Mouse (Mus musculus) urinary bladder, adult 2 months (tissue): ENCODE measurements around the gene Dao. TPM values are rescaled to one million over a fixed set of nuclear protein-coding genes. Genes with fewer than 3 reads are reported as not detected.

Experiments used
- DNase-seq: peaks from one replicate; pipeline ENCODE4 v3.0.0; 2022; ENCODE audit warnings: low spot score
- polyA plus RNA-seq: library from polyadenylated mRNA; depleted of rRNA; stranded (reverse); fragments of >200 nt; gene quantifications from 2 replicates; pipeline ENCODE4 v1.2.3, GENCODE M21; 2012

Dao gene
- polyA plus RNA-seq, 1 experiment, result not detected

DNA sequence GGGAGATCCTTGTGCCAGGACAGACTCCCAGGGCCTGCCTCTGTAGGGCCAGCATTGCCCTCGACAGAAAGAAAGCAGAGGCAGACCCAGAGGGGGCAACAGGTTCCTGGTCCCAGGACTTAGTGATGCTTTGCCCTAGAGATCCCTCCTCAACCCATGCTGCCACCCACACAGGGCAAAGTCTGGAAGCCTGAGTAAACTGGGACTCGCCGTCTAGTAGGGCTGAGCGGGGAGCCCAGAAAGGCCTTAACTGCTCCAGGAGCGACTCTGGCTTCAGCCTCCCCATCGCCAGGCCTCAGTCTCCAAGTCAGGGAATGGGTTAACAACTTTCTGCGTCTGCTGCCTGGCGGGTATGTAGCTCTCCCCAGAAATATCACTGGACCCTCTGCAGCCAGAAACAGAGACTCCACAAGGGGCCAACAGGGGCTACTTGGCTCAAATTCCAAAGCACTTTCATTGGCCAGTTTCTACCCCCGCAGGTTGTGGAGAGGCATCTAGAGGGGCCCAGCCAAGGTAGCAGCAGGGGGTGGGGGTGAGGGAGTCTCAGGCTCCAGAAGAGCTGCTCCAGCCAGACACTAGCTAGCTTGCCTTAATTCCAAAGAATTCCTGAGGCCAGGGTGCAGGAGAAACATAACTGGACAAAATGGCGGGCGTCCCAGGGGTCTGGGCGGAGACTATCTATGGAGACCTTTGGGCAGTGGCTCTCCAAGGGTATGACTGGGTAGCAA lies 23.9 kb downstream of the Dao start:
- DNase-seq, result no peak

DNA sequence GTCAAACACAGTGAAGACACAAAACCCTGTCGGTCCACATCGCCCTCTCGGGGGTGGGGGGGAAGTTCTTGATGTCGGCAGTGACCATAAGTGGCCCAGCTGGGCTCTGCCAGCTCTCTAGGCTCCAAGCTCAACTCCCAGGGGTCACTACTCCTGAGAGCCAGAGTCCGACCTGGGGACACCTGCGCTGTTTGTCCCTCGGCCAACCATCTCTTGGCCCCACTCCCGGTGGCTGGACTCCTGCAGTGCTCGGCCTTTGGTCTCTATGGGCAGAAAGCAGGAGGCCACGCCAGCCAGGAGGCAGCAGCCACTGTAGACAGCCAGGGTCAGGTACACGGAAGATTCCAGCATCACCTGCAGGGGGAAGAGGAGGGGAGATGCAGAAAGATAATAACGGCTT lies 24.6 kb downstream of the Dao start:
- no peak for DNase-seq

DNA sequence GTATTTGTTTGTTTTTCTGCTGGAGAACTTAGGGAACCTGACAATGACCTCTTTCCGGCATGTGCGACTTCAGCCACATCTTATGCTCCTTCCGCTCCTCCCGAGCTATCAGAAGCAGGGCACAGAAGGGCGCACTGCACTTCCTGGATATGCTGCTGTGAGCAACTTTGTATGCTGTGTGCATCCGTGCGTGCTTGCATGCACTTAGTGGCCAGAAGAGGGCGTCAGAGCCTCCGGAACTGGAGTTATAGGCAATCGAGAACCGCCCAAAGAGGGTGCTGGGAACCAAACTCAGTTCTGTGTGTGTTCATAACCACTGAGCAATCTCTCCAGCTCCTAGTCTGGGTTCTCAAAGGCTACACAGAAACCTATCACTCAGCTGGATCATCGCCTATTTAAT lies 27.1 kb downstream of the Dao start:
- no peak for DNase-seq

DNA sequence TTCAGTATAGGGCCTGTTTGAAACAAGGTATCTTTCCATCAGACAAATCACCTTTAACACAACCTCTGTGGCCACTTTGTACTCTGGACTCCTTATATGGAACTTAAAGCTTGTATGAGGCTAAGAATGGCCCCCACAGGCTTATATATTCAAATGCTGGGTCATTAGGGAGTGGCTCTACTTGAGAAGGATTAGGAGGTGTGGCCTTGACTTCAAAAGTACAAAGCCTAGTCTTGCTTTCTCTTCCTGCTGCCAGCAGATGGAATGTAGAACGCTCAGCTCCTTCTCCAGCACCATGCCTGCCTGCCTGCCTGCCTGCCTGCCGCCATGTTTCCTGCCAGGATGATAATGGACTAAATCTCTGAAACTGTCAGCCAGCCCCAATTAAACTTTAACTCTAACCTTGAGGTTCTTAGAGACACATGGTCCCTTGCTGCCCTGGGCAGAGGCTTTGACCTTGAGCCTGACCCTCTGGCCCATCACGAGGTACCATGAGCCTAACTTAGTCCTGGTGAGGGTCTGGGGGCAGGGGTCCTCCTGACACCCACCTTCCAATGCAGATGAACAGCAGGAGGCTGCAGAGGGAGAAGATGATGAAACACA lies 28.8 kb downstream of the Dao start:
- no peak for DNase-seq

DNA sequence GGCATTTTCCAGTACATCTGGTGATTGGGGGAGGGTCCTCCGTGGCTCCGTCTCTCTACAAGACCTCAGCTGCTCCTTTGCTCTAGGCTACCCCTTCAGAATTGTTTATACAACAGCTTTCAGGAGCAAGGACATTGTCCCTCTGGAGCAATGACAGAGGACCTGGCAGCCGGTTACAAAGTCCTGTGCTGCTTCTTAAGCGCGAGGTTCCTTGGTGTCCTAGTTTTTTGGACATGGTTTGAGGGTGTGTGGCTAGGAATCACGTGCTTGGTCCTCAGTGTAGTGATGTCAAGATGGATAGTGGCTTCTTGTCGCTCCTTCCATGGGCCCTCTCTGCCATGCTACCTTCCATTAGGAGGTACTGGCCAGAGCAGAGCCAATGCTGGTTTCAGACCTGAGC lies 30.9 kb downstream of the Dao start:
- no peak for DNase-seq

DNA sequence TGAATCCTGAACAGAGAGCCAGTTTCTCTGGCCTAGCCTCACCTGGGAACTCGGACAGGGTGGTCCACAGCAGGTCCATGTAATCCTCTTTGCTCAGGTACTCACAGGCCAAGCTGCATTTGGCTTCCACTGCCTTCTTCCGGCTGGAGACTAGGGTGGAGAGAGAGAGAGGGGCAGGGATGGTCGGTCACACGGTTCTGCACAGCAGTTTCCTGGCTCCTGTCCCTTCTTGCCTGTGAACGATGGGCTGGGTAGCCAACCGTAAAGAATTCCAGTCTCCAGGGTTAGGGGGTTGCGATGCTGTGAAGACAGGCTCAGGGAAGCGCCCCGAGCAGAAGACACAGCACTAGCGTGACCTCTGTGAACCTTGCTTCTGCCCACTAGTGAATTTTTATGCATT lies 31.6 kb downstream of the Dao start:
- DNase-seq, result no peak

DNA sequence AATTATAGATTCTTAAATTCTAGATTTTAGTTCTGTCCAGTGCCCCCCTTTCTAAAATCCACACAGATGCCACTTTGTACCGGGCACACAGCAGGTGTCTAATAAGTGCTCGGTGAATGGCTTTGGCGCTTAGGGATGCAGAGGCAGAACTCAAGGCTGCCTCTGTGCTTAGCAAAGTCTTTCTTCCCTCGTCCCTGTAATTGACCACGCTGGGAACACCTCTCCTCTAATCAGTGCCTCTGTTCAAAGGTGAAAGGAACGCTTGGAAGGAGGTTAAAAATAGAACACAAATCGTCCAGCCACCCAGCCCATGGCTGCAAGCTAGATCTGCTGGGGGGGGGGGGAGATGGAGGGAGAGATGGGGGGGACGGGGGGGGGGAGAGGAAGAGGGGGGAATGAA lies 37.0 kb downstream of the Dao start:
- DNase-seq, result no peak

DNA sequence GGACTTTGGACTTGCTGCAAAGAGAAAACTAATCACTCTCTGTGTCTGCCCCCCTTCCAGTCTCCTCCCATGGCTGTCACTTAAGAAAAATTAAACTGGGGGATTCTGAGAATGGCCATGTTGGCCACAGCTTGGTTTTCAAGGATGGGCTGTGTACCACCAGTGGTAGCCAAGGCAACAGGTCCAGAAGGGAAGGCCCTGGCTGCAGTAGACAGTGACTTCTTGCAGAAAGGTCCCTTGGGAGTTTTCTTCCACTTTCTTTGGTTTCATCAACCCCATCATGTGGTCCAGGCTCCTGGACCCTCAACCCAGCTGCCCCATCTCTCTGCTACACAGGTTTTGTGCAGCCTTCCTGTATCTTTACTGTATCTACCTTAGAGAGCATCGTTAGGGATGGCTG lies 37.4 kb downstream of the Dao start:
- DNase-seq, result no peak

DNA sequence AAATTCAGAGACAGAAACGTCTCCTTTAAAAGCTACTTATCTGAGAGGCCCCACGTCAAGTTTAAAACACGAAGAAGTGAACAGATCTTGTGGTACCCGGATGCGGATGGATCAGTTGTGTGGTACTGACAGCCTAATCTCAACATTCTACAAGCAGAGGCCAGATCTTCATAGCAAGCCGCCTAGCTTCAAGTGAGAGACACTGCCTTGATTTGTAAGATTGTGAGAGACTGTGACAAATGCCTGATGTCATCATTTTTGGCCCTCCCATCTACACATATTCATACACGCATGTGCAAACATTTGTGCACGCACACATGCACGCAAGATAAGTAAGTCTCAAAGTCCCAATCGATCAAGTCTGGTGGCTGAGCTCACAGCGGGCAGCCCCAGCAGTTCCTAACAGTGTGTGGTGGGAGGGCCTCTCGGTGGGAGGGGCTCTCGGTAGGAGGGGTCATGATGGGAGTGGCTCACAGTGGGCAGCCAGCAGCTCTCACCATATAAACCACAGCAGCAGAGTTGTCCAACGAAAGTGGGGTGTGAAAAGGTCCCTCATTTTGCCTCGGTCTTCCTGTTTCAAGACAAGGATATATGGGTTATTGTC lies 37.9 kb downstream of the Dao start:
- no peak for DNase-seq

DNA sequence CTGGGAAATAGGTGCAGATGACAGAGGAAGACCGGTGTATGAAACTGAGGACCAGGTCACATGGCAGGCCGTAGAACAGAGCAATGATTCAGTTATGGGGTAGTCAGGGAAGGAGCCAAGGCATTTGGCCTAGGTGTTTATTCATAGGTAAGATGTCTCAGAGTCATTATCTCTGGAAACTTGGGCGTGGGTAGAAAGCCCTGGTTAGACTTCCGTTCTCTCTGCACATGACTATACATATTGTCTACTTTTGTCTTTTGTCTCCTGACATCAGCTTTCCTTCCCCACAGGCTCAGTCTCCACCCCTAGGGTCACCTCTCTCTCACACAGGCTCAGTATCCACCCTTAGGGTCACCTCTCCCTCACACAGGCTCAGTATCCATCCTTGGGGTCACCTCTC lies 40.3 kb downstream of the Dao start:
- no peak for DNase-seq

DNA sequence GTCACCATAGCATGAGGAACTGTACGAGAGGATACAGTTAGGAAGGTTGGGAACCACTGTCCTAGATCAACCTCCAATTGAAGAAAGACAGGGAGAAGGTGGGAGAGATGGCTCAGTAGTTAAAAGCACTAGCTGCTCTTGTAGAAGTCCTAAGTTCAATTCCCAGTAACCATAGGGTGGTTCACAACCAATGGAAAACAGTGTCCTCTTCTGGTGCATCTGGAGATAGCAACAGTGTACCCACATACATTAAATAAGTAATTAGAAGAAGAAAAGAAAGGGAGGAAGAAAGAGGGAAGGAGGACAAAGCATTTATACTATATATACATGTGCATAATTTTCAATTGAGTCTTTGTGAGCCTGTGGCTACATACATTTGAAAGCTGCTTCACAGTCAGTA lies 41.6 kb downstream of the Dao start:
- no peak for DNase-seq

DNA sequence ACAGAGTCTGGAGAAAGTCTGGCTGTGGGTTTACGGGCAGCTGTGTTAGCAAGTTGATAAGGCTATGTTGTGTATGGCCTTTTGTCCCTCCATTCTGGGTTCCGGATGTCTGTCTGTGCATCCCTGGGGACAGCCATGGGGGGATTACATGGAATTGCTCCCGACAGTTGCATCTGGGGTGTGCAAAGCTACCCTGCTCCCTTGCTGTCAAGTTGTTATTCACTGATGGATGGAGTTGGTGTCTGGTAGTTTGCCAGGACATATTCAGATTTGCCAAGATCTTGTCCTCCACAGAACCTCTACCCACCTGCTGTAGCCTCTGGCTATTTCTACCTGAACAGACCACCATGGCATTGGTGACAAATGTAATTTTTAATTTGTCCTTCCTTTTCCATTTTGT lies 42.6 kb downstream of the Dao start:
- DNase-seq, result no peak

DNA sequence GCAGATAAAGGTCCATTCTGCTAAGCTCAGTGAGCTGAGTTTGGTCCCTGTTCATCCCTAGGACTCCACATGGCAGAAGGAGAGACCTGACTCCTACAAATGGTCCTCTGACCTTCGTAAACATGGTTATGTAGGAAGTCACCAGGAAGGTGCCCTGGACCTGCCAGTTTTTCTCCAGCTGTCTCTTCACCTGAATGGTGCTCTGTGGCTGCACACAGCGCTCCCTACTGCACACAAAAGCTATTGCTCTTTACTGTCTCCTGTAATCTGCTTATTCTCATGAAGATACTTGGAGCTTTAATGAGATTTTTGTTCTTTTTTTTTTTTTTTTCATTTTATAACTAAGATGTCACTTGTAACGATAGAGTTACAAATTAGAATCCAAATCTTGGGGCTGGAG lies 43.1 kb downstream of the Dao start:
- no peak for DNase-seq

DNA sequence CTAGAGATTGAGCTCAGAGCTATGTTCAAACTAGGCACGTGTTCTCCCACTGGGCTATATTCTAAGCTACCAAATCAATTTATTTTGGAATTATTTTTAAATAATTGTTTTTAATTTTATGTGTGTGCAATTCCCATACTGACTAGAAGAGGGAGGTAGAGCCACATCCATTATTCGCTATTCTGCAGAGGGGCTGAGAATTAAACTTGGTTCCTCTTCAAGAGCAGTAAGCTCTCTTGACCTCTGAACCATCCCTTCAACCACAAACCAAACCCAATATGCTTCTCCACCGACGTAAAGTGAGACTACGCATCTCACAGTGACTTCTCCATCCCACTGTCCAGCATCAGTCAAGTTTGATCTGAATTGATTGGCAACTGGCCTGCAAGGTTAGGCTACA lies 43.7 kb downstream of the Dao start:
- no peak for DNase-seq

DNA sequence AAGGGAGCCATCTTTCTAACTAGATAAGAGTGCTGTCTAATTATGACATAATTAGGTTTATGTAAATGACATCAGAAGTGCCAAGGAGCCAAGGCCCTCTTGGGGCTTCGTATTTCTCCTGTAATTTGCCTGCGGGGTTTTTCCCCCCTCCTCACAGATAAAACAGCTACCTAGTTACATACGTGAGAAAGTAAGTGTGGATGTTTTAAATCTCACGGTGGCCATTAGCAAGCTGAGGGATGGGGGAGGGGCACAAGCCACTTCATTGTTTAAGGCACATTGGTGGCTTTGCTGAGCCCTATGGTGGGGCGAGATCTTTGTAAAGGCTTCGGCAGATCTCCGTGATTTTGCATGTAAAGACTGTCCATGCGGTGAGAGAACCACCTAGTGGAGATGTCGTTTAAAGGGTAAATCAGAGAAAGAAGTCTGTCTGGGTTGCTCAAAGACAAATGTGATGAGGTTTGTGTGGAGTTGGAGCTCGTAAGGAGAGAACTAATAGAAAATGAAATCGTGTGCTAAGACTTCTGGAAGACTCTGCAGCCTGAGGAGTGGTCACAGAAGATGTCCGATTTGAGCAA lies 45.3 kb downstream of the Dao start:
- no peak for DNase-seq

DNA sequence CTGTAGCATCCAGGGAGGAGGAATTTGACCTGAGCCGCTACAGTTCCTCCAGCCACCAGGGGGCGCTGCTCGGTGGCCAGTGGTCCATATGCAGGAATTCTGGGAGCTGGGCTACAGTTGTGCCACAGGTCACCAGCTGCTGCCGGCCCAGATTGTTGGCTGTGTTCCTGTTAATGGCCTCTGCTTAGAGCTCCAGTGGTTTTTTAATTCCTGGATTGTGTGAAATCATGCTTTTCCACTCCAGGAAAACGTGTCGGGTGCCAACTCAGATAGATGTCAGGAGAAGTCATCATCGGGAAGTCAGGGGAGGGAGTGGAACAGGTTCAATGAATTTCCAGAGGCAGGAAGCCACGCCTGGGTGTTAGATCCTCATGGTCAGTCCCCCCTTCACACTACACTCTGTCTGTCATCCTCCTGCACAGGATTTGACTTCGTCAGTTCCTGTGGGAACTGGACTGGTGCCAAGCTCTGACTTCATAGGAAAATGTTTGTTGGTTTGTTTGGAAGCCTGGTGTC lies 48.8 kb downstream of the Dao start:
- DNase-seq, result peak; percentile 34

DNA sequence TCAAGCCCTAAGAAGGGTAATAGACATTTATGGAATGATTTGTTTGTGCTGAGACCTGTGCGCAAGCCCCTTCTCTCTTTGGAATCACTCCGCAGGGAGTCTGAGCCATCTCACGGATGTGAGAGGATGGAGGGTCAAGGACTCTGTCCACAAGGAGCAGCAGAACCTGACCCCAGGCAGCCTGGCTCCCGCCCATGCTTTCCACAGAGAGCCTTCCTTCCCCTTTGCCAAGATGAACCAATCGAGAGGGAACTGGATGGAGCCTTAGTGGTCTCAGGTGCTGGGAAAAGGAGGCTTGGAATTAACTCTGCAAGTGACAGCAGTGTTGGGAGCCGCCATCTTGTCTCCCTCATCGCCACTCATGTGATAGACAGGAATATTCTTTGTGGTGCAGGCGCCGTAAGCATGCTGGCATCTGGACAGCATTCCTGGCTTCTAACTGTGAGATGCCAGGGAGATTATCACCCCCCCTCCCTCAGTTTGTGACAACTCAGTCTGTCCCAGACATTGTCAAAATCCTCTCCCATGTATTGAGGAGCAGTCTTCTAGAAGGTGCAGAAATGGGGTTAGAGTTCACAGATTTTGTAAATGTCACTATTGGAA lies 53.7 kb downstream of the Dao start:
- no peak for DNase-seq

DNA sequence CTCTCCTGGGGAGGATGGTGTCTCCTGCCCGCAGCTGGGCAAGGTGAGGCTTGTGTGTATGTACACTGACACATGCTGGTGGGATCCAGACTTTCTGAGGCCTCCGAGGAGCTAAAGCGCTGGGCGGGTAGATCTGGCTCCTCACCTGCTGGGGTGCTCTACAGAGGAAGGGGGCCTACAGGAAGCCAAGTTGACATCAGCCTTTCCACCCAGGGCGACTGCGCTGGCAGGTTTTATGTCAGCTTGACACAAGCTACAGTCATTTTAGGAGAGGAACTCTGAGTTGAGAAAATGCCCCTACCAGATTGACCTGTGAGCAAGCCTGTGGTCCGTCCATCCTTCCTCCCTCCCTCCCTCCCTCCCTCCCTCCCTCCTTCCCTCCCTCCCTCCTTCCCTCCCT lies 58.2 kb downstream of the Dao start:
- DNase-seq, result no peak

DNA sequence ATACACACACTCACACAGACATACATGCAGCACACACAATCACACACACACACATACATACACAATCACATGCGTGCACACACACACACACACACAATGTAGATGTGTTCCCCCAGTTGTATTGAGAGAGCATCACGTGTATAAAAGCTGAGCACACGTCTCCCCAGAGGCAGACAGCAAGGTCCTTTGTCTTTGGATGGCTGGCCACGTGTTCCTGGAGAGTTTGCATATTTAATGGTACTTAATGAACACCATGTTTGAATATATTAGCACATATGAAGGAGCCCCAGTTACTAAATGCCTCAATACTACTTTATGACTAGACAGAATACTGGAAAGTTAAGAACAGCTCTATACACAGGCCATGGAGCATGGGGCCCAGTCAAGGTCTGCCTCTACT lies 60.5 kb downstream of the Dao start:
- no peak for DNase-seq

DNA sequence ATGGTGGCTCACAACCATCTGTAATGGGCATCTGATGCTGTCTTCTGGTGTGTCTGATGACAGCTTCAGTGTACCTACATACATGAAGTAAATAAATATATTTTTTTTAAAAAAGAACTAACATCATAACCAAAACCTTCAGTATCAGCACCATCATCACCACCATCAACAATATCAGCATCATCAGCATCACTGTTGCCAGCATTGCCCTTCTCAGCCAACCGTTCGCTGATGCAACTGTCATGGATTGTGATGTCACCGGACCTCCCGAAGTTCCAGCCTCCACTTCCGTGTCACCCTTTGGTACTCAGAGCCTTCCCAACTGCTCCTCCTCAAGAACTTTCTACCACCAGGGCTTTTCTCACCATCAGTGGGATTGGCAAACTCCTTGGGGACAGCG lies 61.7 kb downstream of the Dao start, which contains the start of gene Usp30:
Usp30 (plus strand) TSS at position 301 of the 400 bp plus-strand sequence.
- DNase-seq, result no peak

DNA sequence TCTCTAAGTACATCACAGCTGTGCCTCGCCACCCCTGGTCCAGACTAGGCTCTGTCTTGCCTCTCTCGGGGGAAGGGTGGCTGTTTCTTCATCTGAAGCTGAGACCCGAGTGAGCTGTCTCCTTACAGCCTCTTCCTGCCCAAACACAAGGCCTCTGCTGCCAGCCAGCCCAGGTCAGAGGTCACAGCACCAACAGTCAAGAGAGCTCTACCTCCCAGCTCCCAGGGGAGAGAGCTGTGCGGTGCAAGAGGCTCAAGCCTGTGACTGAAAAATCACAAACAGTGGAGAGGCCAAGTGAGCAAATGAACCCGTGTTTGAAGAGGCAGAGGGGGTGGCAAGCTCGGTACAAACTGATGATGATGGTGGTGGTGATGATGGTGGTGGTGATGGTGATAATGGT lies 63.1 kb downstream of the Dao start:
- DNase-seq, result no peak

DNA sequence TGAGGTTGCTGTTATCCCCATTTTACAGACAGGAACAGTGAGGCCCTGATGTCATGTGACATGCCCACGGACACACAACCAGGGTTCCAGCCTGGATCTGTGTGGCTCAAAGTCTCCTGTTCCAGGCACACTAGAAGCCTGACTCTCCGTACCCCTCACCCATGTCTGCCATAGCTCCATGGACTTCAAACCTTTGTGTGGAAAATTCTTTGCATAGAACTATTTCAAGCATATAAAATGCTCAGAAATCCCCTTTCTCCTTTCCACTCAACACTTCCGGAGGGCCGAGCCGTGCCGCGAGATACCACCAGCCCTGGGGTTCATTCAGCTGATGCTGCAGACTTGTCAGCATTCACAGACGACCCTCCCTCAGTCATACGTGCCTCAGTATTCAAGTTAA lies 64.0 kb downstream of the Dao start:
- DNase-seq, result no peak

DNA sequence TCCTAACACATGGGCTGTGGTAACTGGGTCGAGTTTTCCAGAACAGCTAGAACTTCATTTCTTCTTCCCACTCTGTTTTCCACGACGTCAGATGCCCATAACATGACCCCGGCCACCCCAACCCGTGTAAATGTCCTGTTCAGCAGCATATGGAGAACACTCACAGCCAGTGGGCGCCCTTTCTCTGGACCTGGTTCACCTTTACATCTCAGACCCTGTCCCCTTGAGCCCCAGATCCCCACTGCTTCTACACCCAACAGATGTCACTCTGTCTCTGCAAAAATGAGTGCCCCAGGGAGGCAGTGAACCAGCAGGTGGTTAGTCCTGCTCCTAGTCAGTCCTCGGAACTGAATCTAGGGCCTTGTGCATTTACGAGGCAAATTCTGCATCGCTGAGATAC lies 64.5 kb downstream of the Dao start:
- DNase-seq, result no peak
